Mouse (Mus musculus) heart, postnatal 0 days (tissue): ENCODE results near the gene Midn. TPM values are rescaled to one million over a fixed set of nuclear protein-coding genes. Genes with fewer than 3 reads are reported as not detected.

Experiments used
- ATAC-seq: fragments of 200-750 bp; cut with Nextera tagmentation; 2 replicates; pipeline ENCODE4 v1.8.0; 2017; ENCODE audit warnings: low read depth, moderate number of reproducible peaks, moderate library complexity; ENCODE audit not compliant: insufficient read depth
- DNase-seq: peaks from one replicate; pipeline ENCODE4 v3.0.0-alpha.2; 2016; ENCODE audit warnings: low spot score
- H3K27ac ChIP-seq: fragments of 300-500 bp; sonication (generic); 2 replicates; pipeline ENCODE4 v1.5.1; 2014; ENCODE audit warnings: low read depth, mild to moderate bottlenecking
- H3K27me3 ChIP-seq: fragments of 300-500 bp; sonication (generic); 2 replicates; pipeline ENCODE4 v1.6.1; 2014; ENCODE audit warnings: low read length, mixed read lengths; ENCODE audit not compliant: control insufficient read depth, insufficient read depth
- H3K36me3 ChIP-seq: fragments of 300-500 bp; sonication (generic); replicated peaks from 2 replicates; pipeline ENCODE4 v1.6.1; 2014; ENCODE audit warnings: low read length, mixed read lengths; ENCODE audit not compliant: control insufficient read depth, insufficient read depth
- H3K4me1 ChIP-seq: fragments of 300-500 bp; sonication (generic); 2 replicates; pipeline ENCODE4 v1.6.1; 2014; ENCODE audit warnings: antibody characterized with exemption; ENCODE audit not compliant: control insufficient read depth, insufficient read depth
- H3K4me2 ChIP-seq: fragments of 300-500 bp; sonication (generic); 2 replicates; pipeline ENCODE4 v1.6.1; 2014; ENCODE audit warnings: low read depth, mild to moderate bottlenecking, low read length, moderate library complexity
- H3K4me3 ChIP-seq: fragments of 300-500 bp; sonication (generic); 2 replicates; pipeline ENCODE4 v1.5.1; 2014; ENCODE audit warnings: low read depth, low read length
- H3K9ac ChIP-seq: fragments of 300-500 bp; sonication (generic); replicated peaks from 2 replicates; pipeline ENCODE4 v1.6.1; 2014; ENCODE audit warnings: low read depth, low read length, mixed read lengths
- H3K9me3 ChIP-seq: fragments of 300-500 bp; sonication (generic); replicated peaks from 2 replicates; pipeline ENCODE4 v1.6.1; 2016; ENCODE audit warnings: low read length; ENCODE audit not compliant: control insufficient read depth
- CTCF ChIP-seq: IDR thresholded peaks from 2 replicates; pipeline ENCODE4 v1.5.1; 2016; ENCODE audit warnings: antibody characterized with exemption, control low read depth, low read depth
- EP300 ChIP-seq: IDR thresholded peaks from 2 replicates; pipeline ENCODE4 v1.6.1; 2016; ENCODE audit warnings: antibody characterized with exemption, low read depth
- WGBS: fragments of 180-500 bp; shearing (Covaris S2); extraction: QIAGEN DNeasy Blood & Tissue Kit; methylation state at CpG from one replicate; pipeline ENCODE4 v1.1.7; 2014; 5-methylcytosine and 5-hydroxymethylcytosine counted together
- polyA plus RNA-seq: library from polyadenylated mRNA; unstranded; fragments of >200 nt; fragmentation: Nextera tagmentation; extraction: Ambion mirVana; gene quantifications from 2 replicates; pipeline ENCODE4 v1.2.1, GENCODE M21; 2015
- total RNA-seq: library from RNA; depleted of rRNA; stranded (reverse); fragments of >200 nt; gene quantifications from 2 replicates; pipeline ENCODE4 v1.2.3, GENCODE M21; 2014; ENCODE audit warnings: low replicate concordance

Midn gene
- total and polyA plus RNA-seq, 2 experiments from 2014 or later = 15.8 to 100 TPM

DNA sequence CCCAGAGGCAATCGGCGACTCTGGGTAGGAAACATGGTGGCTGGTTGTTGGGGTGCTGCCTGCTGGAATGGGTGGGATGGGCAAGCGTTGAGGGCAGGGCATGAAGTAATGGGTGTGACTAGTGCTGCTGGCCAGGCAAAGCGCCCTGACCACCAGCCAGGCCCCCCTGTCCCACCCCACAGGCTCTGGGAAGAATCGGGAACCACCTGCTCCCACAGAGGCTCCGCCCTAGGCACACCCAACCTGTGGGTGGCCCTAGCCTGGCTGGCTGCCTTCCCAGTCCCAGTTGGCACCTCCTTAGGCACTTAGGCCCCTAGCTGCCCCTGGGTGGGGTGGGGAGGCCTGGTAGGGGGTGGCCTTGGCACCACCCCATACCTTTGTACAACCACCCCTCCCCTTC is 2.2 kb upstream of the Midn start:
- TF ChIP-seq CTCF (no peak), EP300 (no peak)
- peak overlapping the region; percentile 7; the same call in 1 of the 2 replicates for H3K9ac ChIP-seq
- ATAC-seq (no peak), DNase-seq (no peak)
- peak overlapping the region; percentile 99 for H3K27ac ChIP-seq
- WGBS = 67% methylated on average over 6 of the region's 6 CpGs
- peaks cover 31% of the 10 kb centered on the region for H3K4me1 ChIP-seq
- peaks cover 33% of the 10 kb centered on the region for H3K36me3 ChIP-seq
- H3K4me3 ChIP-seq = no peak overlapping the region
- no peaks in the 10 kb centered on the region for H3K9me3 ChIP-seq
- H3K27me3 ChIP-seq = no peaks in the 10 kb centered on the region
- no peak overlapping the region for H3K4me2 ChIP-seq

DNA sequence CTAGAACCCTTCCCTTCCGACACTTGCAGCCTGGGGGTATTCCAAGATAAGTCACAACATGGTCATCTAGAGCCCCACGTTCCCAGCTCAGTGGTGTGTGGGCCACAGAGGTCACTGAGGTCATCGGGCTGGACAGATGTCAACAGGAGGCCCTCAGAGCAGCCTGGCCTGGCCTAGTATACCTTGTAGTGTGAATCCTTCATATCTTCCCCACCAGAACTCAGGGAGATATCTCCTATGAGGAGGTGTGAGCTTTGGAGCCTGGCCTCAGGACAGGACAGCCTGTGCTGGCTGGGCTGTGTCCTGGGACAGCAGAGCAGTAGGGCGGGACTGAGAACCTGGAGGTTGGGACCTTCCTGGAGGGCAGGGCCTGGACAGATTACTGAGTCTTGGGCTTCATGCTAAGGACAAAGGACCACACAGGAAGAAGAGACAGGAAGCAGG is 1.5 kb upstream of the Midn start:
- no peak for ATAC-seq
- no peak overlapping the region for H3K4me3 ChIP-seq
- H3K9me3 ChIP-seq = no peaks in the 10 kb centered on the region
- H3K9ac ChIP-seq = peak overlapping the region; percentile 7; the same call in 1 of the 2 replicates
- 0 out of 2 replicates have a peak overlapping the region, but pooled peaks have one; percentile 85 for H3K4me2 ChIP-seq
- H3K4me1 ChIP-seq = peaks cover 33% of the 10 kb centered on the region
- TF ChIP-seq EP300 = peak; percentile 77; the same call in 1 of the 2 replicates
- no peak for TF ChIP-seq CTCF
- peak; percentile 66 for DNase-seq
- peak overlapping the region; percentile 99 for H3K27ac ChIP-seq
- 40% methylated on average over 4 of the region's 4 CpGs for WGBS
- H3K27me3 ChIP-seq = no peaks in the 10 kb centered on the region
- H3K36me3 ChIP-seq = peaks cover 36% of the 10 kb centered on the region

GRCm38 (mm10) chr10:80147146-80147718 is 840 bp upstream of the Midn start:
- DNase-seq (no peak), ATAC-seq (no peak)
- peak overlapping the region; percentile 99 for H3K27ac ChIP-seq
- H3K36me3 ChIP-seq = peaks cover 40% of the 10 kb centered on the region
- WGBS = 26% methylated on average over 5 of the region's 5 CpGs
- H3K27me3 ChIP-seq = no peaks in the 10 kb centered on the region
- no peaks in the 10 kb centered on the region for H3K9me3 ChIP-seq
- peak overlapping the region; percentile 85 for H3K4me2 ChIP-seq
- H3K4me1 ChIP-seq = peaks cover 39% of the 10 kb centered on the region
- H3K9ac ChIP-seq = 0 out of 2 replicates have a peak overlapping the region, but pooled peaks have one; percentile 95
- peak overlapping the region; percentile 90; the same call in 1 of the 2 replicates for H3K4me3 ChIP-seq
- no peak for TF ChIP-seq EP300
- TF ChIP-seq CTCF = no peak

DNA sequence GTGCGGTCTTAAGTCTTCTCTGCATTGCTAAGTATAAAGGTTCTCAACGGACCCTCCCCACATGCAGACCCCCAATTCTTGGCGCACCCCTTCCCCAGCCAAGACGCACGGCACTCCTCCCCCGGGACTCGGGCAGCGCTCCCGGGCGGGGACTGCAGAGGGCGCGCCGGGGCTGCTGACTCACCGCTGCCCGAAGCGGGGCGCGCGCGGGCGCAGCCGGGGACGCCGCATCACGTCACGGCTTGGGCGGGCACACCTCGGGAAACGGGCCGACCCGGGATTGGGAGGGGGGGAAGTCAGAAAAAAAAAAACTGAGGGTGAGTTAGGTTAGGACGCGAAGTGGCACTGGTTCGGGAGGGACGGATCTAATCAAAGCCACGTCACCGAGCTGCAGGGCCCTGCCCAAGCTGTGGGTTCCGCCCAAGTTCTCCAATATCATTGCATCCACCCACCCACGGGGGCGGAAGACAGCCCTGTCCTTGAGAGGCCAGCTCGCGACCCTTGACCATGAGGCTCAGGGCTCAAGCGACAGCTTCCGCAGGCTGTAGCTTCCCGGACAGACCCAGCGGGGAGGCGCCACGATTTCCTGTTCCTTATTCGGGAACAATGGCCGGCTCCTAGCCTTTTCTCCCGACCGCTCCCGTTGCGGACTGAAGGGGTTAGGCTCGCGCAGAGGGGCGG is 678 bp downstream of the Midn start:
- TF ChIP-seq EP300 (no peak; the same call in 1 of the 2 replicates), CTCF (peak; percentile 48)
- H3K9ac ChIP-seq = peak overlapping the region; percentile 95
- H3K9me3 ChIP-seq = no peaks in the 10 kb centered on the region
- peaks cover 45% of the 10 kb centered on the region for H3K4me1 ChIP-seq
- H3K27me3 ChIP-seq = no peaks in the 10 kb centered on the region
- H3K36me3 ChIP-seq = peaks cover 51% of the 10 kb centered on the region
- under 1% methylated on average over 55 of the region's 57 CpGs for WGBS
- peak overlapping the region; percentile 99 for H3K27ac ChIP-seq
- peak; percentile 94 for DNase-seq
- H3K4me2 ChIP-seq = peak overlapping the region; percentile 85
- ATAC-seq = peak; percentile 56
- peak overlapping the region; percentile 90 for H3K4me3 ChIP-seq

DNA sequence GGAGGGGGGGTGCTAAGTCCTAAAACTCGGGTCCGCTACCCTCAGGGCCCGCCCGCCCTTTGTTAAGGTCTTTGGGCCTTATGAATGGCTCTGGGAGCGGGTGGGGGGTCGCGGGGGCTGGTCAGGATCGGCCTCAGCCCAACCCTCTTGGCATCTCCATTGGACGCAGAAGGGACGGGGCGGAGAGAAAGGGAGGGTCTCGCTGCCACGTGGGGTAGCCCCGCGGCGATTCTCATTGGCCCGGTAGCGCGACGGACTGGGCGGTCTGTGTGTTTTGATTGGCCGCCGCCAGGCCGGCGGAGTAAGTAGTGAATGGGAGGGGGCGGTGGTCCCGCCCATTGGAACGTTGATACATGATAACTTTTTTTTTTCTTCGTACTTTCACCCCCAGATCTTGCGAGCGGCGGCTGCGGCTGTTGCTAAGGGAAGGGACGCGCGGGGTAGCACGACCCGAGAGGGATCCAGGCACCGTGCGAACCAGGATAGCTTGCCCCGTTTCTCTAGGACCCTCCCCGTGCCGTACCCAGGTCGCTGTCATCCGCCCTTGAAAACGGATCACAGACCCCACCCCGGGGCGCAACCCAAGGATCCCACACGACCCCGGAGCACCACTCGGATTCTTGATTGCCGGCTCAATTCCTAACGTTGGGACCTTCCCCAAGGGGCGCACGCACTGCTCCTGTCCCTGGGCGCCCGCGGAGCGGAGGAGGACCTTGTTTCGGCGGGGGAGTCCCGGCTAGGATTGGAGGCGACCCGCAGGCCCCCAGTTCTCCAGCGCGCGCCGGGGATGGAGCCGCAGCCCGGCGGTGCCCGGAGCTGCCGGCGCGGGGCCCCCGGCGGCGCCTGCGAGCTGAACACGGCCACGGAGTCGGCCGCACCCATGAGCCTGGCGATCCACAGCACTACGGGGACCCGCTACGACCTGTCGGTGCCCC is 1.5 kb downstream of the Midn start:
- Histone ChIP-seq H3K9me3 (no peaks in the 10 kb centered on the region), H3K4me2 (peak overlapping the region; percentile 85), H3K27ac (peak overlapping the region; percentile 99), H3K4me3 (peak overlapping the region; percentile 90), H3K36me3 (peaks cover 51% of the 10 kb centered on the region), H3K27me3 (no peaks in the 10 kb centered on the region), H3K4me1 (peaks cover 45% of the 10 kb centered on the region), H3K9ac (peak overlapping the region; percentile 95)
- TF ChIP-seq EP300 (peak; percentile 54), CTCF (no peak)
- WGBS = under 1% methylated on average over 88 of the region's 88 CpGs
- DNase-seq (peak; percentile 99), ATAC-seq (peak; percentile 77)
